ENCODE assay signal across 16 mouse cellular contexts in the genomic region with DNA sequence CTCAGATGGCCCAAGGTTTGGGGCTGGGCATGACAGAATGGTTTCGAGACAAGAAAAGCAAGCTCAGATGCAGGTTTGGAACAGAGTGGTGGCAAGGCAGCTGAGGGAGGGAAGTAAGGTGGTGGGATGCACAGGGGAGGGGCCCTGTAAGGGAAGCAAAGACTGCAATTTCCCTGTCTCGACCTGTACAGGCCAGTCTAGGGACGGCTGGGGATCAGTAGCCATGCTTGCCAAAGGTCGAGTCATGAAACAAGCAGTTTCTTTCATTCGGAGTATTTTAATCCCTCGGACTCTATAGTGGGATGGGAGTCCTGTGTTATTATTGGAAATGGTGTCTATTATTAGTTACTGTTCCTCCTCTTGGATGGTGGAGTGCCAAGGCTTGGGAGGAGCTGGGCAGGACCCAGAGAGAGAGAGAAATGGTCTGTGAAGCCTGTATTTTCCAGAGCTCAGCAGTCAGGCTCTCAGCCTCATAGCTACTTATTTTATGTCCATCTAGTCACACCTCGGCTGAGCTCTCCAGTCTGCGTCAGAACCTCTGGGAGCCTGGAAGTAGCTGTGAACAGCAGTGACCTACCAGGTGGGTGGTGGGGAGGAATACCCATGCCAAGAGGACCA.
DNase-seq lines count a peak whose midpoint lies in the region; ATAC-seq and TF ChIP-seq lines count a peak whose summit lies in the region.
"Had no signal": no experiment of that assay in that cellular context is flagged by ENCODE, and none has a peak within 500 bp of the region (broad histone marks: within the 10 kb centered on the region; RNA-seq: fewer than 3 reads in every experiment).

No protein-coding gene starts in this region.

- H3K9ac ChIP-seq in limb, embryonic 14.5 days (ENCODE audit: low read depth, low read length, severe bottlenecking) = no peak overlapping the region
- no peak overlapping the region for H3K9ac ChIP-seq in midbrain, embryonic 15.5 days
- H3K9ac ChIP-seq: embryonic facial prominence, embryonic 13.5 days; midbrain, embryonic 13.5 days; neural tube, embryonic 15.5 days had no signal

- peaks cover 22% of the 10 kb centered on the region for H3K4me1 ChIP-seq in heart, embryonic 10.5 days
- H3K4me1 ChIP-seq in limb, embryonic 14.5 days (ENCODE audit: control insufficient read depth, insufficient read depth, low read length) = peaks cover 47% of the 10 kb centered on the region
- H3K4me1 ChIP-seq in midbrain, embryonic 15.5 days = no peaks in the 10 kb centered on the region
- H3K4me1 ChIP-seq: midbrain, embryonic 13.5 days had no signal

- intact Hi-C loops in heart, postnatal 25 days (cut with DNase I) = loop anchor here (5.0 to 10.0 kb wide), 2 partner anchors 47 to 181 kb away; no protein-coding TSS in a partner anchor
- intact Hi-C loops in gastrocnemius, adult 2 months (cut with DNase I) = loop anchor here (10.0 kb wide), 1 partner anchor 191 kb away; no protein-coding TSS in a partner anchor

- H3K4me3 ChIP-seq in gastrocnemius, adult 2 months = peak overlapping the region; percentile 36
- H3K4me3 ChIP-seq in heart, embryonic 10.5 days = no peak overlapping the region
- H3K4me3 ChIP-seq in limb, embryonic 14.5 days (replicated peaks; ENCODE audit: low read length) = no peak overlapping the region
- H3K4me3 ChIP-seq in midbrain, embryonic 15.5 days = no peak overlapping the region
- H3K4me3 ChIP-seq: embryonic facial prominence, embryonic 13.5 days; midbrain, embryonic 13.5 days; neural tube, embryonic 15.5 days had no signal

- H3K9me3 ChIP-seq in heart, embryonic 10.5 days = no peaks in the 10 kb centered on the region
- no peaks in the 10 kb centered on the region for H3K9me3 ChIP-seq in limb, embryonic 14.5 days (ENCODE audit: control insufficient read depth, low read length)
- no peaks in the 10 kb centered on the region for H3K9me3 ChIP-seq in midbrain, embryonic 15.5 days
- H3K9me3 ChIP-seq: embryonic facial prominence, embryonic 13.5 days; midbrain, embryonic 13.5 days; neural tube, embryonic 15.5 days had no signal

- TF ChIP-seq POLR2A in limb, embryonic 14.5 days (IDR thresholded peaks at IDR 0.05; ENCODE audit: borderline replicate concordance, extremely low read depth, insufficient read depth, insufficient read length) = no peak

- peak; percentile 96 for DNase-seq in heart, adult 11 months
- DNase-seq in heart, postnatal 25 days (ENCODE audit: low spot score) = no peak
- DNase-seq in gastrocnemius, adult 2 months = peak; percentile 78
- no peak for DNase-seq in heart, embryonic 10.5 days (ENCODE audit: low spot score)
- DNase-seq in limb, embryonic 14.5 days (ENCODE audit: low spot score) = peak; percentile 52
- no peak for DNase-seq in urinary bladder, postnatal 4 days (ENCODE audit: low spot score in 2 of 2)
- no peak for DNase-seq in right cerebral cortex, adult 2 months (ENCODE audit: low spot score in 2 of 2)
- DNase-seq: adrenal gland, postnatal 25 days; cerebellum, adult 11-12 months; layer of hippocampus, adult 9-11 months; thymus, adult 2 months had no signal

- no peak; the same call in 1 of the 2 replicates for ATAC-seq in limb, embryonic 14.5 days (ENCODE audit: low FRiP score, low read depth)
- ATAC-seq in midbrain, embryonic 15.5 days (replicated peaks) = no peak
- ATAC-seq: intestine, embryonic 16.5 days; midbrain, embryonic 13.5 days had no signal

- H3K36me3 ChIP-seq in heart, embryonic 10.5 days = no peaks in the 10 kb centered on the region
- no peaks in the 10 kb centered on the region for H3K36me3 ChIP-seq in limb, embryonic 14.5 days (ENCODE audit: control insufficient read depth, insufficient read depth, low read length)
- H3K36me3 ChIP-seq in midbrain, embryonic 15.5 days (replicated peaks) = no peaks in the 10 kb centered on the region
- H3K36me3 ChIP-seq: embryonic facial prominence, embryonic 13.5 days; midbrain, embryonic 13.5 days; neural tube, embryonic 15.5 days had no signal

- no peak overlapping the region for H3K4me2 ChIP-seq in limb, embryonic 14.5 days (replicated peaks; ENCODE audit: low read depth, low read length, severe bottlenecking)
- H3K4me2 ChIP-seq in midbrain, embryonic 15.5 days = no peak overlapping the region
- H3K4me2 ChIP-seq: embryonic facial prominence, embryonic 13.5 days; midbrain, embryonic 13.5 days; neural tube, embryonic 15.5 days had no signal

- H3K27me3 ChIP-seq in heart, embryonic 10.5 days (ENCODE audit: insufficient read depth, poor library complexity, severe bottlenecking) = 0 out of 2 replicates have a peak, but pooled peaks cover 3% of the 10 kb centered on the region
- H3K27me3 ChIP-seq in limb, embryonic 14.5 days (ENCODE audit: control insufficient read depth, insufficient read depth, low read length) = no peaks in the 10 kb centered on the region
- no peaks in the 10 kb centered on the region for H3K27me3 ChIP-seq in midbrain, embryonic 15.5 days (replicated peaks)
- H3K27me3 ChIP-seq: embryonic facial prominence, embryonic 13.5 days; neural tube, embryonic 15.5 days had no signal

- peak overlapping the region; percentile 85 for H3K27ac ChIP-seq in gastrocnemius, adult 2 months
- peak overlapping the region; percentile 59; the same call in 1 of the 2 replicates for H3K27ac ChIP-seq in heart, embryonic 10.5 days
- H3K27ac ChIP-seq in limb, embryonic 14.5 days (replicated peaks; ENCODE audit: low read depth, low read length) = no peak overlapping the region
- H3K27ac ChIP-seq in midbrain, embryonic 15.5 days = no peak overlapping the region
- H3K27ac ChIP-seq: embryonic facial prominence, embryonic 13.5 days; midbrain, embryonic 13.5 days; neural tube, embryonic 15.5 days had no signal

- 60% methylated on average over 8 of the region's 8 CpGs for WGBS in heart, embryonic 10.5 days
- WGBS in limb, embryonic 14.5 days = 51% methylated on average over 8 of the region's 8 CpGs
- 74% methylated on average over 8 of the region's 8 CpGs for WGBS in midbrain, embryonic 15.5 days

- TF ChIP-seq CTCF in gastrocnemius, adult 2 months (IDR thresholded peaks at IDR 0.05) = no peak

Comparison
In these comparisons a context has a peak if more than half of its experiments do, and no peak if none do; other contexts are left out.
1. DNase-seq: peak in heart, adult 11 months (single experiment), gastrocnemius, adult 2 months (single experiment) and limb, embryonic 14.5 days (single experiment); none in heart, postnatal 25 days (single experiment), heart, embryonic 10.5 days (single experiment), urinary bladder, postnatal 4 days (0 of 2) and right cerebral cortex, adult 2 months (0 of 2).
2. H3K27ac ChIP-seq: peak in gastrocnemius, adult 2 months (single experiment) and heart, embryonic 10.5 days (single experiment); none in limb, embryonic 14.5 days (single experiment) and midbrain, embryonic 15.5 days (single experiment).